Mouse (Mus musculus) T-helper 17 cell (primary cell): Measurements from ENCODE around the gene Slc25a39.
"Not testable (repeated sequence)": the region's sequence is repeated elsewhere in the genome, so short reads cannot be mapped to it uniquely, and the experiment has no call there.

Experiments used
- in situ Hi-C, 2 experiments: fragments of 300-600 bp; cut with MboI, MseI; formaldehyde crosslinking; loops; 1 replicate in 1 of 2; 2 replicates in 1 of 2; pipeline ENCODE4 v1.15.1; 2025; ENCODE audit warnings: high pct_unique_total_duplicates in 2 of 2

Gene Slc25a39

DNA sequence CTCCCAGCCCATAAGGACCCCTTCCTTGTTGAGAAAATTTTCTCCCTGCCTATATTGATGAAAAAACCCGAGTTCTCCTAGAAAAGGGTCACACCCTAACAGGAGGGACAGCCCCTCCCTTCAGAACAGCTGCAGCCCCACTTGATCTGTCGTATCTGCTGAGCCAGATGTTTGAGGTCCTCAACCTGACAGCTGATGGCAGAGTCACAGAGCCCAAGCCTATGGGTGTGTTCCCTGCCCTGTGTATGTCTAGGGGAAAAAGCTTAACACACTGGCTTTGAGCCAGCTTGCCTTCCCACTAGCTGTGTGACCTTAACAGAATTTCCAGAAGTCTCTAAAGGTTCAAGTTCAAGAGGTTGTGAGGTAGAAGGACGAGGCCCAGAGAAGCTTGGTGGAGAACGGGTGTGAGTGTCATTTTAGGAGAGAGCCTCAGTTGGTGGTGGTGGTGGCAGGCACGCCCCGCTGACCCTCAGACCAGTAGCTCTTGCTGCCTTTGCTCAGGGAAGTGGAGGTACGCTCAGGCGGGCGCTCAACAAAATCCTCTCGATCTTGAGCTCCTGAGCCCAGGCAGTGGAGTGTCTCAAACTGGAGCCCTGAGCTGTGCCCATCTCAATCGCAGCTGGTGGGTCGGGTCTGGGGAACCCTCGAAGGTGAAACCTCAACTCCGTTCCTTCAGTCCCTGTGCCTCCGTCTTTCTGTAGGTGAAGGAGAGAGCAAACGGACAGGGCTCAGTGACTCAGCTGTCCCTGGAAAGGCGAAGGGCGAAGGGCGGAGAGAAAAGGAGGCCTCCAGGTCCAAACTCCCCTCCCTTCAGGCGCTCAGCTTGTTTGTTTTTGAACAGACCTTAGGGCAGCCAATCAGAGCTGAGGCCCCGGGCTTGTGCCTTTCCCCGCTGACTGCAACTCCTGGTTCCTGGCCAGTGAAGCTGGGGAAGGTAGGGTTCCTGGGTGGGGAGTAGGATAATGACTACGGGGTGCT lies 32.3 kb downstream of the Slc25a39 start:
- in situ Hi-C loops: no loop called here

- in situ Hi-C loops: loop anchor here in 1 of 2 experiments (5.0 kb wide), 1 partner anchor 42 kb away; no protein-coding TSS in a partner anchor
These were observed 33.5 kb downstream of the Slc25a39 start for GRCm38 (mm10) chr11:102374108-102374725.

- in situ Hi-C loops: loop anchor here in 1 of 2 experiments (5.0 kb wide), 1 partner anchor 41 kb away; no protein-coding TSS in a partner anchor
These were observed 34.1 kb downstream of the Slc25a39 start for GRCm38 (mm10) chr11:102373646-102374045.

DNA sequence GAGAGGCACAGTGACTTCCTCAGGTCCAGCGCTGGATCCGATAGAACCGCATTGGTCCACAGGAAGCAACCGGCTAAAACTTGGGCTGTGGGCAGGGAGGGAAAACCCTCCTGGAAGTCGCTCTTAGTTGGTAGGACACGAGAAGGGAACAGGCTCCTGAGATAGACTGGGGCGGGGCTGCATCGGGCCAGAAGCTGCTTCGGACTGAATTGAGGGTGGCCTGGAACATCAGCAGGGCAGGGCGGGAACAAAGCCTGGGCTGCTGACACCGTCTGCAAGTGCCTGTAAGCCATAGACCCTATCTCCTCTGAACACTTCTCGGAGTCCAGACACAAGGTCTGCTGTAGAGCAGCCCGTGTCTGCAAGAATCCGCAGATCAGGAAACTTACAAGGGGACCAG lies 34.8 kb downstream of the Slc25a39 start:
- in situ Hi-C loops: loop anchor here in 1 of 2 experiments (5.0 kb wide), 1 partner anchor 41 kb away; no protein-coding TSS in a partner anchor

GRCm38 (mm10) chr11:102371926-102372685 lies 35.6 kb downstream of the Slc25a39 start:
- in situ Hi-C loops: loop anchor here in 1 of 2 experiments (5.0 kb wide), 1 partner anchor 40 kb away; no protein-coding TSS in a partner anchor

DNA sequence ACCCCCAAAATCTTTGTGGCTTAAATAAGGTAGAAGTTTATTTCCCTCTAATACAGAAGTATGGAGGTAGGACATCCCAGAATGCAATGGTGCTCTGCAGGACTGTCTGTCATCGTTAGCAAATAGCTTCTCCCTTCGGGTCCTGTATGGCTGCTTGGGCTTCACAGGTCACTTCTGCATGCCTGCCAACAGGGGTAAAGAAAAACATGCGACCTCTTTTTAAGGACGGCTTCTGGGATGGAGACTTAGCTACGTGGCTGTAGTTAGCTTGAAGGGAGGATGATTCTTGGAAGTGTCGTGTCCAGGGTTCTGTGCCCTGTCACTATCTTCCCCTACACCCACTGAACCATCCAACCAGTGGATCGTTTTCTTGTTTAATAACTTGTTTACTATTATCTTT lies 37.5 kb downstream of the Slc25a39 start:
- in situ Hi-C loops: loop anchor here in 1 of 2 experiments (5.0 kb wide), 1 partner anchor 38 kb away; no protein-coding TSS in a partner anchor

GRCm38 (mm10) chr11:102369263-102369662 lies 38.5 kb downstream of the Slc25a39 start:
- in situ Hi-C loops: no loop called here

DNA sequence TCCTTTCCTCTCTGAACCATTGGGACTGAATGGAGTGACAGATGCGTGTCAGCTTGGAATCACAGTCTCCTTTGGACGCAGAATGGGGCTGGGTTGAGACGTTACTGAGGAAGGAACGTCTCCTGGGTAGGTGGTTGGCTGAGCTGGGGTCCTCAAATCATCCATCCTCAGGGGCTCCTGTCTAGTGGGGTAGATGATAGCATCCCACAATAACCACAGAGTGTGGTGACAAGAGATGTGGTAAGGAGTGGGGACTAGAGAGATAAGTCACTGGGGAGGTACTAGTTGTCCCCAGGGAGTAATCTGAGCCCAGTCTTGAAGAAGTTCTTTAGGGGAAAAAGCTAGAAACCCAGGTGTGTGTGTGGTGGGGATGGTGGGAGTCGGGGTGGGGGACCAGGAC lies 39.4 kb downstream of the Slc25a39 start:
- in situ Hi-C loops: no loop called here

GRCm38 (mm10) chr11:102367504-102368280 lies 40.1 kb downstream of the Slc25a39 start:
- in situ Hi-C loops: no loop called here

DNA sequence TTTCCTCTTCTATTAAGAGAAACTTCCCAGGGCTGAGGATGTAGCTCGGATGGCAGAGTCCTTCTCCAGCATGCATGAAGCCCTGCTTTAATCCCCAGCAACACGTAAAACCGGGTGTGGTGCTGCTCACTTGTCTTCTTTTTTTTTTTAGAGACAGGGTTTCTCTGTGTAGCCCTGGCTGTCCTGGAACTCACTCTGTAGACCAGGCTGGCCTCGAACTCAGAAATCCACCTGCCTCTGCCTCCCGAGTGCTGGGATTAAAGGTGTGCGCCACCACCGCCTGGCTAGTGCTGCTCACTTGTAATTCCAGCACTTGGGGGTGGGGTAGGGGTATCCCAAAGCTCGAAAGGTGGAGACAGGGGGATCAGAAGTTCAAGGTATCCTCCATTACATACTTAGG lies 41.6 kb downstream of the Slc25a39 start, which contains the start of gene Slc4a1:
Slc4a1 (minus strand) TSS at position 101 of the 400 bp plus-strand sequence.
- in situ Hi-C loops: not testable (repeated sequence)

DNA sequence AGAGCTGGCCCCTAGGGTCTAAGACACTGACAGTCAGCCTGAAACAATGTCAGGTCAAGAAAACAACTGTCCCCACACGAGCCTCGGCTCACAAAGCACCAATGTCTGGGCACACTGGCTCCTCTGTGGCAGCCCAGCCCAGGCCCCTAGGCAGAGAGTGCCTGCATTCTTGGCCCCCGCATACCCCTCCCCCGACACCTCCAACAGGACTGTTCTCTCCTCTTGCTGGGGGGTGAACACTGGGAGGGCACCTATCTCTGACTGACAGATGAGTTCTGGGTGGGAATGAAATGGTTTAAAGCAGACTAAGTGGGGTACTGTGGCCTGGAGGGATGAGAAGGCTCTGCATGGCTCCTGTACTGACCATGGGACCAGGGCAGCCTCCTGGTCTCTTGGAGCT lies 42.0 kb downstream of the Slc25a39 start:
- in situ Hi-C loops: no loop called here

DNA sequence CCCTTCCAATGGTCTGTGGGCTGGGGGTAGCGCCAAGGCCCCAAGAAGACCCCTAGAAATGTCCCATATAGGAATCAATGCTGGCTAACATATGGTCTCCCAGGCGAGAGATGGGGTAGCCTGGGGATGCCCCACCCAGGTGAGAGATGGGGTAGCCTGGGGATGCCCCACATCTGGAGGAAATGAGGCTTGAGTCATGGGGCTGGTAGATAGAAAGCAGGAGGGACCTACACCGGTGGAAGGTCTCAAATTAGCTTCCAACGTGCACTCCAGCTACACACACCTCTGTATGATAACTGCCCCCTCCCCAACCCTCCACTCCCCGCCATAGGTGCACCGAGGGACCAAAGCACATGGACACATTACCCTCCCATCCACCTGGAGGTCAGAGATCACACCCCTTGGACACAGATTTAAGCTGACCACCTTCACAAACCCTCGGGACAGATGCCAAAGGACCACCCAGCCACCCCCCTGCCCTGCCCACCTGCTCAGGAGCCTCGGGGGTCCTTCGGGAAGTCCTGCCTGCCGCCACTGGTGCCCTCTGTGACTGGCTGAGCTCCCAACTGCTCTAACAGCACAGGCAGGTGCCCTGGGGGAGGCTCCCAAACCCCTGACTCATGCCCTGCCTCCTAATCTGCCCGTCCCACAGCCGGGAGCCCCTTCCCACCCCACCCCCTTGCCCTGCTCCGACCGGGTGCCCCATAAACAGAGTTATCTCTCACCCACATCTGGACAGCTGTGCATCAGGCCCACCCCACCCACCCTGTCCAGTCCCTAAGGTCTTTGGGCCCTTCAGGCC lies 43.0 kb downstream of the Slc25a39 start:
- in situ Hi-C loops: no loop called here

GRCm38 (mm10) chr11:102363623-102364022 lies 44.1 kb downstream of the Slc25a39 start:
- in situ Hi-C loops: no loop called here

- in situ Hi-C loops: no loop called here
These were observed 45.8 kb downstream of the Slc25a39 start for GRCm38 (mm10) chr11:102361776-102362495.

GRCm38 (mm10) chr11:102358365-102358764 lies 49.4 kb downstream of the Slc25a39 start:
- in situ Hi-C loops: no loop called here

DNA sequence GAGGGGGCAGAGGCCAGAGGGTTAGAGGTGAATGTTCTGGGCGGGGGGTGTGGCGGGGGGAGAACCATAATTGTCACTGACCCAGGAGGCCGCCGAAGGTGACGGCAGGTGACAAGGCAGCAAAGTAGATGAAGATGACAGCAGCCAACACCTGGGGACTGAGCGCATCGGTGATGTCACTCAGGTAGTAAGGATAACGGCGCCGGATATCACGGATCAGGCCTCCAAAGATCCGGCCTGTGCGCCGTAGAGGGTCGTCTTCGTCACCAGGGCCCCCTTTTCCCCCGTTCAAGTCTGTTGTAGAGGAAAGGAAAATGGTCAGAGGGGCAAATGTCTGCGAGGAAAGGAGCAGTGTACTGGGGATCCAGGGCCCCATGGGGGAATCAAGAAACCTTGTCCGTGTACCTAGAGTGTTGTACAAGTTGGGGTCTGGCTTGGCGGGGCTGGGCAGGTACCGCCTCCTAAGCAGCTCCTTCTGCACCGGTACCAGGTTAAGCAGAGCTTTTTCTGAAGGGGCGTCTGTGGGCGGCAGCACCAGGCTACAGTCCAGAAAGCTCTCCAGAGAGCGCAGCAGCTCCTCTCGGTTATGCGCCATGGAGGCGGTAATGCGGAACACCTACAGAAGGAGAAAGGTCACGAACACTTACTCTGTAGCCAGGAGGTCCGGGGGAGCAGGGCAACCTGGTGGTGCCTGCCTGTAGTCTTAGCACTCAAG lies 51.0 kb downstream of the Slc25a39 start:
- in situ Hi-C loops: no loop called here

GRCm38 (mm10) chr11:102356190-102356589 lies 51.6 kb downstream of the Slc25a39 start:
- in situ Hi-C loops: no loop called here

DNA sequence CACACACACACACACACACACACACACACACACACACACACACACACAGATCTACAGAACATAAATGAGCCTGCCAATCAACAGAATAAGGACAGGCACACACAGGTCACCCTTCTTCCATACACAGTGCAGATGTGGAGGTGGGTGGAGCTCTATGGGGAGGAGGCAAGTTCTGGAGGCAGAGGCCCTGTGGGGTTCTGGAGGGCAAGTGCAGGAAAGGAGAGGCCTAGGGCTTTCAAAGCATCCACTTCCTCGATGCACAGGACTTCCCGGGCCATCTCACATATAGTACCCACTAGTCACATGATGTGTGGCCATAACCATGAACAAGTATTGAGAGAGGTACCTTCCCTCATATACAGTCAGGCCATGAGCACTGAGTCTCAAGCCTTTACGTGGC lies 52.2 kb downstream of the Slc25a39 start:
- in situ Hi-C loops: no loop called here
